Mouse (Mus musculus): ENCODE measurements around the gene Dzip1l.

The Dzip1l gene

DNA sequence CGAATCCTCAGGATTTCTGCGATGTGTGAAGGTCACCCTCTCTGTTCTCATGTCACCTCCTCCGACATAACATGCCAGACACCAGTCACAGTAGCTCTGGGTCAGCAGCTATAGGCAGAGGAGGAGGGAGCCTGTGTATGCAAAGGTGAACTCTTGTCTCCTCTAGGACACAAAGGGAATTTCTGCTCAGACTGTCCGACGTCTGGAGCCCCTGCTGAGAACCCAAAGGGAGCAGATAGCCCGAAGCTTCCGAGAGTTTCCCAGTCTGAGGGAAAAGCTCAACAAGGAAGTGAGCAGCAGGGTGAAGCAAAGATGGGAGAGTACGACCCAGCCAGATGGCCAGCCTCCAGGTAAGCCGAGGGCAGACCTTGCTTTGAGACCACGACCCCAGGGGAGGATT, 31.5 kb downstream of the Dzip1l start:
- no peak for DNase-seq (ENCODE audit: low spot score in 2 of 2)

DNA sequence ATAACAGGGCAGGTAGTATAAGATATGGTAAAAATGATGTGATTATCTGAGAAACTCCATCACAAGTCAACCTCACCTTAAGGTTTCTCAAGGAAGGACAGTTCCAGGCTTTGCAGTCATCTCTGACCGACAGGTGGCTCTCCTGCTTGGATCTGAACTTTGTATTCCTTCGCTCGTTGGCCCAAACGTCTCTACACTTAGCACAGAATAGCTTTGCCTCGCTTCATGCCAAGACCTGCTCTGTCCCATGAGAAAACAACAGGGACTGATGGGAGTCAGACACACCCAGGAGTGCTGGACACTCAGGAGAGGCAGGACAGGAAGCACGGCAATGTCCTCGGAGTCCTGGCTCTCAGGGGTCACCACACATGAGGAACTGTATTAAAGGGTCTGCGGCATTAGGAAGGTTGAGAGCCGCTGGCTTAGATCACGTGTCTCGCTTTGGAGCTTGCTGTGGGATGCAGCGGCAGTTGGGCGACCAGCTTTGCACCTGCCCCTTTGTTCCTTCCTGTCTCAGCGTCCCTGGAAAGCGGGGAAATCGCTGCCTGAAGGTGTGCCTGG, 32.4 kb downstream of the Dzip1l start:
- no peak for DNase-seq (ENCODE audit: low spot score in 2 of 2)

DNA sequence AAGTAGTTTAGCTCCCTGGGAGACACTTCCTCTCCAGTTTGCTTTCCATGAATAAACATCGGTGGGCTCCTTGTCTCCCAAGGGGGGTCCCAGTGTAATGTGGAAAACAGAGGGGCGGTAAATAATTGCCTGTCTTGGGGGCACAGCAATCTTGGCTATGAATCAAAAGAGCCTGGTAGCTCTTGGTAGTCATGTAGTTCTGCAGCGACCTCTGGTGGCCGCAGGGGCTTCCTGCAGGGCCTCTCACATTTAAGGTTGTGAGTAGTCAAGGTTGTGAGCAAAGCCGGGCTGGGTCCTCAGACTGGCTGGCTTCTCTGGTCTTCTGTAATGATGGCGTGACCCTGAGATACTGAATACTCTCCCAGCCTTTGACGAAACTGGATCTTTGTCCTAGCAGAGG, 33.1 kb downstream of the Dzip1l start:
- DNase-seq (ENCODE audit: low spot score in 2 of 2) = peak in 1 of 2 experiments; percentile 17

DNA sequence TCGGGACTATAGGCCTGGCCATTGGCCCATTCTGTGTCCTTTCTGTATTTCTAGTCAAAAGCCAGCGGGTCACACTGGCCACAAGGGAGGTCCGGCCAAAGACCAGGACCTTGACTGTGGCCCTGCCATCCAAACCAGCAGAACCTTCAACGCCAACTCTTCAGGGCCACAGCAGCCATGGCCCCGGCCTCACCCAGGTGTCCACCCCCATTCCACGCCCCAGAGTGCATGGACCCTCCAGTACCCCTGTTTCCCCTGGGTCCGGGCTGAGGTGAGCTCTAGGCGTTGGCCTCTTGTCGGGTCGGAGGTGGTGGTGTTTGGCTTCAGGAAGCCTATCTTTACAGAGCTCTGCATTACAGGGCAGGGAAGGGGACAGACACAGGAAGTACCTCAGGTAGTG, 33.6 kb downstream of the Dzip1l start:
- DNase-seq (ENCODE audit: low spot score in 2 of 2) = no peak

- DNase-seq (ENCODE audit: low spot score in 2 of 2) = no peak
Observed at GRCm38 (mm10) chr9:99667596-99667995, 38.3 kb downstream of the Dzip1l start.

DNA sequence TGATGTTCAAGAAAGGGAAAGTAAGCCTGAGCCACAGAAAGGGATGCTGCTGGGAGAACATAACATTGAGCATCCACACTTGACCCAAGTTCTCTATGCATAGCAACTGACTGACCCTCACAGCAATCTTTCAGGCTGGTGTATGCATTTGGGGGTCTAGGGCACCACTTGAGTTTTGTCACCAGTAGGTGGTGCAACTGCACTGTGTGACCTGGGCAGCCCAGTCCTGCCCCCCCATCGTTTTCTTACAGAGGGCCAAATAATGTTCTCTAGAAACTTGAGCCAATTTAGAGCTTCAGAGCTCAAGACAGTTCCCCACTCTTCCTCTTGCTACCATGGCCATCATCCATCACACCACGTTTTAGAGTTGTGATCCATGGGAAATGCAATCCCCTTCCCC, 42.3 kb downstream of the Dzip1l start:
- DNase-seq (ENCODE audit: low spot score in 2 of 2) = no peak

GRCm38 (mm10) chr9:99675714-99676113, 46.4 kb downstream of the Dzip1l start:
- no peak for DNase-seq (ENCODE audit: low spot score in 2 of 2)

DNA sequence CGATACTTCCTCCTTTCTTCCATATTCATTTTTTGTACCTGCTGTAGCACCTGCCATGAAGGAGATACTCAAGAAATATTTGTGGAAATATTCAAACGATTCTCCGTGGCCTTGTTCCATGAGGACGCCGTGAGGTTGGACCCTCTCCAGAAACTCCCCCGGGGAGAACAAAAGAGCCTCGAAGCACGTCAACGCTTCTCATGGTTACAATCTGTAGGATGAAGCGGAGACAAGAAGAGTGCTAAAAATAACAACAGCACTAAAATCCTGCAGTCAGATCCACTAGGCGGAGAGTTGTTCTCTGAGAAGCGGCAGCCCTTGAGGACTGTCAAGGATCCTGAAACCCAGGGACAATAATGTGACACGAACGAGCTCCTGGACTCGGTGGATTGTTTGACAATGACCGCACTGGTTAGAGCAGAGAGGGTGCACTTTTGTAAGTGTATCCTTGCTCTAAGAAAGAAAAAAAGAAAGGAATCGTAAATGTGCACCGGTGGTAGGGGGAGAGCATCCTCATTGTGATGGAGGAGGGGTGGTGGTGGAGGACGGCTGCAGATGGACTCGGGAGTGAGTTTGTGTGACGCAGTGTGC, 52.8 kb downstream of the Dzip1l start:
- DNase-seq (ENCODE audit: low spot score in 2 of 2) = no peak

DNA sequence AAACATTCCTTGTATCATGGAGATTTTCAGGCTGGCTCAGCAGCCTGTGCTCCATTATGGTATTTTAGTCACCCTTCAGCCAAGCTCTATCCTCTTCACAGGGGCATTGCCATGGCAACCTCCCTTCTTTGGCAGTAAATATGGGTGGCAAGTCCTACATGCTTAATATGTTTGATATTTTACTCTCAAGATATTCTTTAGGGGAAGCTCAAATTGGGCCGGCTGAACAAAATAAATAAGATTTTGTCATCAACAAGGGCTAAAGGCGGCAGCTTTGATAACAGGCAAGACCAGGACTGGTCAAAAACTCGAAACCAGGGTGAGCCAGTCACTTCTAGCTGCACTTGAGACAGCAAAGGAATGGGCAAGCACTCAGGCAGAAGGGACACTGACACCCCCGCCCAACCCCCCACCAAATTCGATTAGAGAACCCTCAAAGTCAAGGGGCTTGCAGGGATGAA, 55.8 kb downstream of the Dzip1l start:
- DNase-seq (ENCODE audit: low spot score in 2 of 2) = no peak

GRCm38 (mm10) chr9:99685536-99686231, 56.4 kb downstream of the Dzip1l start:
- no peak for DNase-seq (ENCODE audit: low spot score in 2 of 2)

- no peak for DNase-seq (ENCODE audit: low spot score in 2 of 2)
Observed at GRCm38 (mm10) chr9:99689796-99690195, 60.5 kb downstream of the Dzip1l start.

GRCm38 (mm10) chr9:99690386-99690785, 61.1 kb downstream of the Dzip1l start:
- DNase-seq (ENCODE audit: low spot score in 2 of 2) = no peak

GRCm38 (mm10) chr9:99694961-99695360, 65.7 kb downstream of the Dzip1l start:
- DNase-seq (ENCODE audit: low spot score in 2 of 2) = no peak

GRCm38 (mm10) chr9:99699752-99700389, 70.6 kb downstream of the Dzip1l start:
- DNase-seq (ENCODE audit: low spot score in 2 of 2) = no peak

- DNase-seq (ENCODE audit: low spot score in 2 of 2) = no peak
Observed at GRCm38 (mm10) chr9:99701187-99701586, 71.9 kb downstream of the Dzip1l start.

DNA sequence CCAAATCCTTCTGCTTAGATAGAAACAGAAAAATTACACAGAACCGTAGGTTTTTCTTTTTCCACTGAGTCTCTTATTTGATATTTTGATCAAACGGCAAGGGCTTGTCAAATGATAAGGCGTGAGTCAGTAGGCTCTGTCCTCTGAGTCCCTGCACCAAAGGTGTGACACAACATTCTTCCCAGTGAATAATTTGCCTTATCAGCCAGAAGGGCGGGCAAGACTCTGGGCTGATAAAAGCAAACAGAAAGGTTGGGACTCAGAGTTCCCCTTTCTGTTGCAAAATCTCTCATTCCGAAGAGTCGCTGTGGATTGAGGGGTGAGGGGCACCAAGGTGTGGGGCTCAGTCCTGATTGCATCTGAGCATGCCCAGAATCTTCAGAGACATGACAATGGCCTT, 72.9 kb downstream of the Dzip1l start:
- no peak for DNase-seq (ENCODE audit: low spot score in 2 of 2)

DNA sequence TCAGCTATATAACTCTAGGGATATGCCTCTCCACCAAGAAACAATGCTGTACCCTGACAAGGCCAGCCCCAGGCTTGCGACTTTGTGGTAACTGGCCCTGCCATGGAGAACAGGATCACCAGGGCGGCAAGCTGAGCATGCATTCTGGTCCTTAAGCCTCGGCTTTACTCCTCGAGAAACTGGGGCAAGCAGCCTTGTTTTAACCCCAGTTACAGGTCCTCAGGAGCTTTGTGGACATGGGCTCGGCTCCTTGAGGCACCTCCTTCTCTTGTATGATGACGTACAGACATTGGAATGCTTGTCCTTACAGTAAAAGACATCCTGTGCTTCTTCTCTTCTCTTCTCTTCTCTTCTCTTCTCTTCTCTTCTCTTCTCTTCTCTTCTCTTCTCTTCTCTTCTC, 74.4 kb downstream of the Dzip1l start:
- no peak for DNase-seq (ENCODE audit: low spot score in 2 of 2)

DNA sequence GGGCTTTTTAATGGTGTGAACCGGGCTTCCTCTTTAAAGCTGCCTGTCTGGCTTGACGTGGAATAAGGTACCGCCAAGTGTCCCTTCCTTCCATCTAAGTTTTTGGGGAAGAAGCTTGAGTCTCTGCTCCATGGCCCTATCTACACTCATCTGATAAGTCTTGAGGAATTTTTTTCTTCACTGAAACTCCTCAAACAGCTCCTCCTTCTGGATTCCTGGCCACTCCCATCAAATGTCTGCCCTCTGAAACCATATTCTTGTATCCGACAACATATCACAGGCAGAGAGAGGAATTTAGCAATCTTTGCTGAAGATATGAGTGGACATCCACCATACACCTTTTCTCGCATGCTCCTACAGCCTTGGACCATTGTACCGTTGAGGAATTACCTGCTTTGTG, 77.0 kb downstream of the Dzip1l start:
- no peak for DNase-seq (ENCODE audit: low spot score in 2 of 2)

DNA sequence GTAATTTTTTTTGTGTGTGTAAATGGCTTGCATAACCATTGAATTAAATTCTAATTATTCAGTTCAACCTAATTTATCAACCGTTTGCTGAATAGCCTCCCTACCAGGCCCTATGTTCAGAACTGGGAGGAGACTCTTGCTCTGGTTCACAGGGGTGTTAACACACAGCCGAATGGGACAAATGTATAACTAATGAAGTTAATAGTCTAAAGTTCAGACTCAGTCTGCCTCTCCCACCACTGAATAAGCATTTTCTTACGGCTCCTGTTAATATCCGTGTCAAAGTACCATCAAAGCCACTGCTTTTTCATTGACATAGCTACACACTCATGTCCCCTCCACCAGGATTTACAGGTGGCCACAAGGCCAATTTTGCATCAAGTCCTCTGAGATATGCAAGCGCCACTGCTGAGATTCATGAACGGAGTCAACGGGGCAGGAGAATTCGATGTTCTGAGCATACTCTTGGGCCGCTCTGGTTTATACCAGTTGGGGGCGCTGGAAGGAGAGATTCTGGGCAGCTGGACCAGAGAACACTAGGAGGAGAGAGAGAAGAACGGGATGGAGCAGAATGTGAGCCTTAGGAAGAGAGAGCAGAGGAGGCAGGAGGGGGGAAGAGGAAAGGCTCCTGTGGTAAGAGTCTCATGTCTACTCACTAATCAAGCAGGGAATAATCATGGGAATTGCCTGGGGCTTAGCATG, 78.3 kb downstream of the Dzip1l start:
- DNase-seq (ENCODE audit: low spot score in 2 of 2) = no peak

DNA sequence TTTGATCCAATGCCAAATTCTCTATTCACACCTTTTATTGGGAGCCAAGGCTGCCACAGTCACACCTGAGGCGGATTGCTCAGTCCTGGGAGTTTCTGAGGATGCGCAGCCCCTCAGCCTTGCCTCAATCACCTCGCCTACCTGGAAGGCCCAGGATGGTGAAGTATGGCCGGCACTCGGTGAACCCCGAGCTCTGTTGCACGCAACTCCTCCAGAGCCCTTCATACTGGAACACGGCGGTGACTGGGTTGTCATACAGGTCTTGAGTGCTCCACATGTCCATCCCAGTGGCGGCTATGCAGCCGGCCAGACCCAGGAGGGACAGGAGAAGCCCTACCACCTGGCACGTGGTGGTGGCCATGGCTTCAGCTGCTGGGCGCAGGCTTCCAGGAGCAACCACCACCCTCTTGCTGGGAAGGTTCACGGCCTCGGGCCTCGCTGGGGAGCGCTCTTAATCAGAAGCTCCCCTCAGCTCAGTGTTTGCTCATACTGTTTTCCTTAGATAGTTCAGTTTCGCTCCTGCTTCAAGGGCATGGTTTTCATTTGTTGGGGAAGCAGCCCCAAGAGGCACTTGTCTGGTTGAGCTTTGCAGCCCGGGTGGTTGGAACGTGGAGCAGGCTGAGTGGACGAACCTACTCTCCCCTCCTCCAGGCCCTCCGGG, 80.4 kb downstream of the Dzip1l start:
- no peak for DNase-seq (ENCODE audit: low spot score in 2 of 2)

- no peak for DNase-seq (ENCODE audit: low spot score in 2 of 2)
Observed at GRCm38 (mm10) chr9:99710297-99710696, 81.0 kb downstream of the Dzip1l start.

- no peak for DNase-seq (ENCODE audit: low spot score in 2 of 2)
Observed at GRCm38 (mm10) chr9:99717134-99717533, 87.8 kb downstream of the Dzip1l start, which contains the start of gene Cldn18. Cldn18 (minus strand) TSS chr9:99717267.
